Mouse (Mus musculus): Measurements from ENCODE around the gene Gm20479.

Gm20479 gene

DNA sequence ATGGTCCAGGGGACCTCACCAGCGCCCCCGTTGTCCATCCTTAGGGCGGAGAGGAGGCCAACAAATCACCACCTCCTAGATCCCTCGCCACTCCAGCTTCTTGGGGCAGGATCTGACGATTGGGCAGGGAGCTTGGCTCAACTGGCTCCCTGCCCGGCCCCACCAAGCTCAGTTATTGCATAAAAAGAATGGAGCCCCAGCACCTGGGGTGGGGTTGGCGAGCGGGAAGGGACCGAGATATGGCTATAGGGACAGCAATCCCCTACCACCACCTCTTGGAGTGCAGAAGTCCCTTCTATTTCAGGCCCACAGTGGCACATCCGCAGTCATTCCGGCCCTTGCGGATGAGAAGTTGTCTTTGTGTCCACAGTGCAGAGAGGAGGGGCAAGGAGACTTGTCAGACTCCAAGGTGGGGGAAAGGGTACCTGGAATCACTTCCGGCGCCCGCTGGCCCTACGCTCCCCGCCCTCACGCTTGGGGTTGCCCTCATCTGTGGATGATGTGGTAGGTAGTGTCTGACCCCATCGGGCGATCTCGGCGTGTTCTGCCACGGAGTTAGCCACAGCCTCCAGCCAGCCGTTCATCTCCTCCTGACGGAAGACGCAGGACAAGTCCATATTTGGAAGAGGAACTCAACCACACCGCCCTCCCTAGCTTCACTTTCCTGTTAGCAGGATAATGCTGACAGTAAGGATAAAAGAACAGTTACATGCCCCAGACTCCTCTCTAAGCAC lies at the start of gene Gm20479:
TSS of gene Gm20479 (minus strand) at position 559 of the 734 bp plus-strand sequence.
- peak in 1 of 2 experiments; percentile 29 for DNase-seq

DNA sequence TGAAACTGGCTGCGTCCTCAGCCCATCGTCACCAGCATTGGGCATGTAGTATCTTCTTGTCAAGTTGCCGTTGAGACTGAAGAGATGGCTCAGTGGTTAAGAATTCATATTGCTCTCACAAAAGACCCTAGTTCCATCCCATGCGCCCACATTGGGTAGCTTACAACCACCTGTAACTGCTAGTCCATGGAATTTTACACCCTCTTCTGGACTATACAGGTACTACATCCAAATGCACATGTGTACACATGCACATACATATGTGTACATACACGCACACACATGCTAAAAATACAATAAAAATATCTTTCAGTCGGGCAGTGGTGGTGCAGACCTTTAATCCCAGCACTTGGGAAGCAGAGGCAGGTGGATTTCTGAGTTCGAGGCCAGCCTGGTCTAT lies 49.3 kb upstream of the Gm20479 start:
- no peak for DNase-seq

DNA sequence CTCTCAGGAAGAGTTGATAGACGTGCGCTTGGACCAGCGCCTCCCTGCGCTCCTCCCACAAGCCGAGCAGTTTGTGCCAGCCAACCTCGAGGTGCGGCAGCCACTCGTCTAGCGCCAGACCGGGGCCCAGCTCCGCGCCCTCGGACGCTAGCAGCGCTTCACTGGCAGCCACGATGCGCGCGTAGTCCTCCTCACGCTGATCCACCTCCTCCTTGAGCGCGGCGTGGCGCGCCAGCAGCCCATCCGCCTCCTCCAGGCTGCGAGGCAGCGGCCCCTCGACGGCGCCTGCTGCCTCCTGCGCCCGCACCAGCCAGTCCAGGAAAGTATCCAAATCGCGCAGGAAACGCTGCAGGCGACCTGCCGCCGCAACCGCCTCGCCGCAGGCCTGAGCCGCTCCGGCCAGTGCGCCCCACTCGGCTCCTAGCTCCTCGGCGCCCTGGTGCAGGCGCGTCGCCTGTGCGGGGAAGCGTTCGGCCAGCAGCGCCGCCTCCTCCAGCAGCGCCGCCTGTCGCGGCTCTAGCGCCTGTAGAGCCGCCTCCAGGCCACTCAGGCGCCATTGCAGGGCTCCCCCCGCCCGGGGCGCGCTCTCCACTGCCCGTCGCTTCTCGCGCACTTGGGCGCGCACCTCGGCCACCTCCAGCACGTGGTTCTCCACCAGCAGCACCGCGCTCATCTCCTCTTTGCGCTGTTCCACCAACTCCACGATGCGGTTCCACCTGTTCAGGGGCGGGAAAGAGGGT lies 47.2 kb upstream of the Gm20479 start:
- DNase-seq: no peak

DNA sequence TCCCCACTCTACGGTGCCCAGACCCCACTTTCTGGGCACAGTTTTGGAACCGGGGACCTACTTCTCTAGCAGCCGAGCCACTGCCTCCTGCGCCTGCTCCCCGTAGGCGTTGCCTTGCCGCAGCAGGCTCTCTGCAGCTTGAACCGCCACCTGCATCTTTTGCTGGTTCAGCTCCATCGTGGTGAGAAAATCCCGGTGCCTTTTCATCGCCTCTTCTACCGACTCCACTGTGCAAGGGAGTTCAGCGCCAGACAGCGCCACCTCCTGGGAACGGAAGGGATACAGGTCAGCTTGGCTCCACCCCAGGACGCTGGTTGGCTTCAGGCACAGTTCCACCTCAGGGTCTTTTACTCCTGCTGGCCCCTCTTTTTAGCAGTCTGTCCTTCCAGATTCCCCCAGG lies 45.5 kb upstream of the Gm20479 start:
- peak; percentile 42 to 63 for DNase-seq

DNA sequence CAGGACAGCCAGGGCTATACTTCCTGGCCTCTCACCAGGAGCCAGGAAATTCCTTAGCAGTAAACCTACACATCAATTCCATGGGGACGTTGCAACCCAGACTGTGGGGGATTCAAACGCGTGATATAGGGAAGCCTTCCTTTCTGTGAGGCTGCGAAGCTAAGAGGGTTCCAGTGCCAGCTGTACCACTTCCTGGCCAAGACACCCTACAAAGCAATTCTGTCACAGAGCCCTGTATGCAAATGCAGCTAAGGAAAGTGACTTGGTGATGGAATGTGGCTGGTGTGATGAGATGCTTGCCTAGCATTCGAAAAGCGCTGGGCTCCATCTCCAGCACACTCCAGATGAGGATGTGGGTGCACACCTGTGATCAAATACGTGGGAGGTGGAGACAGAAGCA lies 43.3 kb upstream of the Gm20479 start:
- DNase-seq: no peak

DNA sequence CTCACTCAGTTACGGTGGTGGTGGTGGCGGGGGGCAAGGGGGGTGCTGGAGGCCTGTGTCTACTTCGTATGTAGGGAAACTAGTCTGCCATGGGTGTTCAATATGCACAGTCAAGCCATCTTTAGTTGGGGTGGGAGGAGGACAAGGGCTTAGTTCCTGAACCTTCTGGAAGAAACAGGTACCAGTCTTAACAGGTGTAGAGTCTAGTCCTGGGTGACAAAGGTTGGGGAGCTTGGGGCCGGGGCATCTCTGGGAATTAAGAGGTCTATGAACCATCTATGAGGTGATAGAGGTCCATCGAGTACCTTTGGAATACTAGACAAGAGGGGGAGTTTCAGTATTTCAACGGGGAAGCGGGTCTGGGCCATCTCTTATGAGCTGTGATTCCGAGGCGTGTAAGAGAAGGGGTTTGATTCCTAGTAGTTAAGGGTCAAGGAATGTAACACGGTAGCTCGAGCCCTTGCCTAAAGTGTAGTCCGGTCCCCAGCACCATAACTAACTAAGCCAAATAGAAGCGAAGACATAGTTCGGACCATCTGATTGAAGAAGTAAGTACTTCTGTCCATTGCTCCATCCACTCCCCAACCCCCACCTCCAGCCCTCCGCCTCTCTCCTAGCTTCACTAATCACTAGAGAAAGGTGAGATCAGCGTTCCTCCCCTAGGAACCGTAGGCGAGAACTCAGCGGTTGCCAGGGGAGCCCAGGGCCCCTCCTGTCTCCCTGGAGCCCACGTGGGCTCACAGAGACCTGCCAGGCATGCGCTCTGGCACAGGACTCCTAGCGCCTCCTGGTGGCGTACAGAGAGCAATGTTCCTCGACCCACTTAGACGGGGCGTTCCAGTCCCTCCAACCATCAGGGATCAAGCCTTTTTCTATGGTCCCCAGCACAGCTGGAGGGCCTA lies 40.1 kb upstream of the Gm20479 start:
- DNase-seq: peak; percentile 22 to 38

DNA sequence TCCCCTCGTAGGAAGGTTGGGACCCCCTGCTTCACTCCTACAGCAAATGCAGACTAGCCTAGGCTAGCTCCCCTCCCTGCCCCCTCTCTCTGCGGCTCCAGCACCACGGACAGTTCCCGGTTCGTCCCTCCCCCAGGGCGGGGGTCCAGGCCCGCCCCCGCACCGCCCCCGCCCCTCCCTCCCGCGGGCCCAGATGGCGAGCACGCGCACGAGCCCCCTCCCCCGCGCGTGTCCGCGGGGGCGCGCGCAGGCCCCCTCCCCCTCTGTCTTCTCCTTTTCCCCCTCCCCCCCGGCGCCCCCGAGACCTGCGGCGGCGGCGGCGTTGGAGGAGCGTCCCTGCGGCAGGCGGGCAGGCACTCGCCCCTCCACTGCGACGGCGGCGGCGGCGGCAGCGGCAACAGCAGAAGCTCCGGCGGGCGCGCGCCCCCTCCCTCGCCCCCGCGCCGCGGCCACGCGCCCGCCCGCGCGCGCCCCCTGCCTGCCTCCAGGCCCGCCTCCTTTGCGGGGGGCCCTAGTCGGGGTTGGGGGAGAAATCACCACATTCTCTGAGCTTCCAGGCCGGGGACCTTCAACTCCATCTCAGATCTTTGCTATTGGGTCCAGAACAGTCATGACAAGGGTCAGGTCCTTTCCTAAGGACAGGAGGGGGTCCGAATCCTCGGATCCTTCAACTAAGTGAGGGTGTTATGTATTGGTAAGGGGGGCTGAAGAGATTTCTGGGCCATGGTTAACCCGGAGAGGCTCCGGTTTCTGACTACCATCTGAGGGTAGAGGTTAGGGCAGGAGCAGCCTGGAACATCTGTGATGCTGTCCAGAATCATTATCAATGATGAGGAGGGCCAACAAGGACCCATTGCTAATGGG lies 39.2 kb upstream of the Gm20479 start:
- no peak for DNase-seq

DNA sequence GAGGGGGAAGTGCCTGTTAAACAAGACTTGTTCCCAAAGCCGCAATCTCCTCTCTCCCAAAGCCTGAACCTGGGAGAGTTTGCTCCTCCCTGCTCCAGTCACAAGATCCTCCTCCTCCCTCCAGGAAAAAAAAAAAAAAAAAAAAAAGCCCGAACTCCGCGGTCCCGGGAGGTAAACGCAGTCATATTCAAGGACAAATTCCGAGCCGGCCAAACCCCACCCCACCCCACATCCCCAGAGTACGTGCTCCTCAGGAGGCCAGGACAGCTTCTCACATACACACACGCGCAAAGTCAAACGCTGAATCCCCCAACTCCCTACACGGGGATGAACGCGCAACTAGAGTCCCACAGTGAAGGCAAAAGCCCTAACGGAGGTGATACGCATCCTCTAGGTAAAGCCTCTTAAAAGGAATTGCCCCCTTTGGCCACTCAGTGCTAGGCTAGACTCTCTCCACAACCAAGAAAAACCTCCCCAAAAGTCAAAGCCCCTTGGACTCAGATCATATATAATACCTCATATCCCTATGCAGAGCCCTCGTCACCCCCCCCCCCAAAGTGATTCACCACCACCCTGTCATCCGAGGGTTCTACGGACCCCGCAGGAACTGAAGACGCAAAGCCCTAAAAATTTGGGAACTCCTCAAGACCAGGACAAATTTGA lies 38.4 kb upstream of the Gm20479 start:
- no peak for DNase-seq

DNA sequence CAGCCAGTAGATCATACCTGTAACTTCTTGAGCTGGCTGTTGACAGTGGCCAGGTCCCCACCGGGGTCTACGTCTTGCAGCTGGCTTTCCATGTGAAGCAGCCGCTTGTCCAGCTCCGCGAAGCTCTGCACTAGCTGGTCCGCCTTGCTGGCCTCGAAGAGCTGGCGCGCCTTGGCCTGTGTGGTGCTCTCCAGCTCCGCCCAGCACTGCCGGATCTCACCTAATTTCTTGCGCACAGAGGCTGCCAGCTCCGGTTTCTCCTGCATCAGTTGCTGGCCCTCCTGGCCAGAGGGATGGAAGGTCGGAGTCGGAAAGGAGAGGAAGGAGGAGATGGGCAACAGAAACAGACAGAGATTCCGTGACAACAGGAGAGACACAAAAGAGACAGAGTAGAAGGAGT lies 34.2 kb upstream of the Gm20479 start:
- no peak for DNase-seq

DNA sequence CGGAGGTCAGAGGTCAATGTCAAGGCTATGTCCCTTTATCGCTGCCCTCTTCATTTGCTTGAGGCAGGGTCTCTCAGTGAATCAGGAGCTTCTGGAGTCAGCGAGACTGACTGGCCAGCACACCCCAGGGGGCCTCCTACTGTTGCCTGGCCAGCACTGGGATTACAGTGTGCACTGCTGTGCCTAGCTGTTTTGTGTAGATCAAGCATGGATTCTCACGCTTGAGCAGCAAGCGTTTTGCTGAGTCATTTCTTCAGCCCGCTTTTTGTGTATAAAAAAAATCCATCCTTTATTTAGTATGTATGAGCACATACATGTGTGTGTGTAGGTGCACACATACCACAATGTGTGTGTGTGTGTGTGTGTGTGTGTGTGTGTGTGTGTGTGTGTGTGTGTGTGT lies 32.0 kb upstream of the Gm20479 start:
- DNase-seq: no peak

DNA sequence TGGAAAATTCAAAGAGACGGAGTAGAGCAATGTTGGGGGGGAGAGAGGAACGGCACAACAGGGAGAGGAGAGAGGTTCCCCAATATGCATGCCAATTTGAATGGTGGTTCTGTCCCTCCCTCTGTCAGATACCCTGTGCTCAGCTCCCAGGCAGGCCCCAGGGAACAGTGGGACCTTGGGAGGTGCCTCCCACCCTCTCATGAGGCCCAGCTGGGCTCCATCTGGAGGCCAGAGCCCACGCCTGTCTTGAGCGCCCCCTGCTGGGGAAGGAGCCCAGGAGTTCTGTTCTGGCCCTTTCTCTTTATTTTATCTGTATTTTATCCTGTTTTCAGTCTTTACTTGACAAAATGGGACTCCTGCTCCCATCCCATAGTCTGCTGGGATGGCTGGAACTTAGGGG lies 27.5 kb upstream of the Gm20479 start:
- peak; percentile 31 to 65 for DNase-seq

DNA sequence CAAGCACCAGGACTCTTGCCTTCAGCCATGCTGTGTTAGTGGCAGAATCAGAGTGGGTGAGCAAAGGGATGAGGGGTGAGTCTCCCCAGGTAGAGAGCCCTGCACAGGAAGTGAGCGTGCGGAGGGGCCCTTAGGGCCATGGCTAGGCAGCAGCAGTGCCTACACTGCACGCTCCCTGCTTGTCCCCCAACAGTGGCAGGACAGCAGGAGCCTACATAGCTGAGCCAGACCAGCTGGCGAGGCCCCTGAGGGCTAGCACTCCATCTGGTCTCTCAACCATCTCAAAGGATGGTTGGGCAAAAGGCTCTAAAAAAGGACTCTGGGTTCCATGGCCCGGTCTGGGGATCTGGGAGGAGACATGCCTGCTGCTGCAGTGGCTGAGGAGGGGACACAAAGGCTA lies 26.9 kb upstream of the Gm20479 start:
- no peak for DNase-seq

DNA sequence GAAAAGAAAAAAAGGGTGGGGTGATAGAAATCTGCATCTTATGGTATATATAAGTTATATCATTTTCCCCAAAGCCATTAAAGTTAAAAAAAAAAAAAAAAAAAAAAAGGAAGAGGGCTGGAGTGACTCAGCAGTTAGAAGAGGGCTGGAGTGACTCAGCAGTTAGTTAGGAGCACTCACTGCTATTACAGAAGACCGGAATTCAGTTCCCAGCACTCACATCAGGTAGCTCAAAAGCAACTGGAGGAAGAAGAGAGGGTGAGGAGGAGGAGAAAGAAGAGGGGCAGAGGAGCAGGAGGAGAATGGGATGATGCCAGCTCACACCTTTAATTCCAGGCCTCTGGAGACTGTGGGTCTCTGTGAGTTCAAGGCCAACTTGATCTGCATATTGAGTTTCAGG lies 26.0 kb upstream of the Gm20479 start:
- no peak for DNase-seq

DNA sequence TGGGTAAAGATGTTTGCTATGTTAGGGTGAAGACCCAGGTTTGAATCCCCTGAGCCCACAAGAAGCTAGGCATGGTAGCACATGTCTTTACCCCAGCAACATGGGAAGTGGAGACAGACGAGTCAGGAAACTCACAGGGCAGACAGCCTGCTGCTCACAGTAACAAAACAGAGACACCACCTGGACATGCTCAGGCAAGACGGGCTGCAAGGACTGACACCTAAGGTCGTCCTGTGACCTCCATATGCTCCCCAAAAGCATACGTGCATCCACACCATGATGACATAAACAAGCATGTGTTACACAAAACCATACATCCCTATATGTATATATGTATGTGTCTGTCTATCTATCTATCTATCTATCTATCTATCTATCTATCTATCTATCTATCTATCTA lies 24.3 kb upstream of the Gm20479 start:
- no peak for DNase-seq

DNA sequence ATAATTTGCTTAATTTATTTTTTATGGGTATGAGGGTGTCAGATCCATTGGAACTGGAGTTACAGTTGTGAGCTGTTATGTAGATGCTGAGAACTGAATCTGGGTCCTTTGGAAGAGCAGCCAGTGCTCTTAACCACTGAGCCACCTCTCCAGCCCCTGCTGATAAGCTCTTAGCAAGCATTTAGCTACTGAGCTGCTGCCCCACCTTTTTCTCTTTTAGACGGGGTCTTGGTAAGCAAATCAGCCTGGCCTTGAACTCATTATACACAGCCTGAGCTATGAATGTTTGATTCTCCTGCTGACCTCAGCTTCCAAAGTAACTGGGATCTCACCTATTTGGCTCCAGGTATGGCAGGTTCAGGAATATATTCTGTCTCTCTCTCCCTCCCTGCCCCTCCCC lies 23.8 kb upstream of the Gm20479 start:
- DNase-seq: no peak

DNA sequence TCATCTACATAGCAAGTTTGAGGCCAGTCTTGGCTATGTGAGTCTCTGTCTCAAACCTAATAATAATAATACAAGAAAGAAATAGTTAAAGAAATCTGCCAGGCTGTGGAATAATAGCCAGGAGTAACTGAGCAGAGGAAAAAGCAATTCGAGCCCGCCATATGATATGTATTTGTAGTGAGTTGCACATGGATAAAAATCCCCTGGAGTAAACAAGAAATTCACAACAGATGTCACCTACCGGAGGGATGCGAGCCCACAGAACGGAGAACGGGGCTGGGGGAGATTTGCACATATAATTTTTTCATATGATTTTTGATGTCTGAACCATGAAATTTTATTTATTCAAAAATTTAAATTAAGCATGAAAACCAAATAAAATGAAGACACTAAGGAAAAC lies 22.6 kb upstream of the Gm20479 start:
- no peak for DNase-seq

DNA sequence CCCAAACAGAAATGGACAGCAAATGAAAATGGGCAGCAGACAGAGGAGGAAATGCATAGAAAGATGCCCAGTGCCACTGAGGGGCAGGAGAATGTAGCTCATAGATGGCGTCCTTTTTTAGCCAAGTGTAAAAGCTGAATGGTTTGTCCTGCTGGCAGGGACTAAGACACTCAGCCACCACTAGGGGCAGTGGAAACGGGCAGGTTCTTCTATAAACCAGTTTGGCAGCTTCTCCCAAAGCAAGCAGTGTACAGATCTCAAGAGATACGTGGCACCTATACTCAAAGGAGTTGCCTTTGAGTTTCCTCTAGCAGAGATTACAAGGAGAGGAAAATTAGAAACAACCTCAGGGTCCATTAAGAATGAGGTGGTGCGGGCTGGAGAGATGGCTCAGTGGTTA lies 21.2 kb upstream of the Gm20479 start:
- DNase-seq: peak; percentile 34 to 54

DNA sequence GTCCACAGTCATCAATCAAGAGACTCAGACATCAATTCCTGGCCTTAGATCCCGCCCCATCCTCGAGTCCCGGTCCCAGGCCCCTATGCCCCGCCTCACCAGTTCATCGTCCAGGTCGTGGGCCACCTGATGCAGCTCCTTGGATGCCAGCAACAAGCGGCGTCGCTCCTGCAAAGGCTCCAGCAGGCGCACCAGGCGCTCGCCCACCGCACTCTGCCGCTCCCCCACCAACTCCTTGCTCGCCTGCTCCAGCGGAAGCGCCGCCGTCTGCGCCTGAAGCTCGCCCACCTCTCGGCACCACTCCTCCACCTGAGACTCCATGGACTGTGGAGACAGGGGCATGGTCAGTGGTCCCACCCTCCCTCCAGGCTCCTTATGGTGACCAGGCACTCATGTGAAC lies 18.1 kb upstream of the Gm20479 start:
- DNase-seq: no peak

DNA sequence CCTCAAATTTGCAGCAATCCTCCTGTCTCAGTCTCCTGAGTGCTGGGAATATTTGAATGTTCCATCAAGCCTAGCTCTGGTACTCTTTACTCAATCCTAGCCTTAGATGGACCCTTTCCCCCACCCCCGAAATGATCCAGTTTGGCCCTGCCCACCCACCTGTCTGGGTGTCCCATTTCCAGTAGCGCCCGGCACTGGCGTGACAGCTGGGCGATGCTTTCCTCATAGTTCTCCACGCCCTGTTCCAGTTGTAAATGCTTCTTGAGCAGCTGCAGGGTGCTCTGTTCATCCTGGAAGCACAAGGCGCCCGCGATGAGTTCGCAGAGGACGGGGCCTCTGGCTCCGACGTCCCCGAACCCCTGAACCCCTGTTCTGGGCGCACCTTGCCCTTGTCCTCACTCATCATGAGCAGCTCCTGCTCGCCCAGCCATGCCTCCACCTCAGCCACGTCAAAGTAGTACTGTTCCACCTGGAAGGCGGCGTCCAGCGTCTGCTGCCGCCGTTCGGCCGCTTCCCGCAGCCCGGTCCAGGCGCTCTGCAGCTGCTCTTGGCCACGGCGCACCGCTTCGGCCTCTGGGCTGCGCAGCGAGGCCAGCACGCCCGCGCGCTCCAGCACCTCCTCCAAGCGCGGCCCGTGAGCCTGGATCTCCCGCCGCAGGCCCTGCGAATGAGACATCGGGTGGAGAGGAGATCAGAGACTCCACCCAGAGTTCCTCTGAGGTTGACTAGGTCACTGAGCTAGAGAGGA lies 14.7 kb upstream of the Gm20479 start:
- no peak for DNase-seq

DNA sequence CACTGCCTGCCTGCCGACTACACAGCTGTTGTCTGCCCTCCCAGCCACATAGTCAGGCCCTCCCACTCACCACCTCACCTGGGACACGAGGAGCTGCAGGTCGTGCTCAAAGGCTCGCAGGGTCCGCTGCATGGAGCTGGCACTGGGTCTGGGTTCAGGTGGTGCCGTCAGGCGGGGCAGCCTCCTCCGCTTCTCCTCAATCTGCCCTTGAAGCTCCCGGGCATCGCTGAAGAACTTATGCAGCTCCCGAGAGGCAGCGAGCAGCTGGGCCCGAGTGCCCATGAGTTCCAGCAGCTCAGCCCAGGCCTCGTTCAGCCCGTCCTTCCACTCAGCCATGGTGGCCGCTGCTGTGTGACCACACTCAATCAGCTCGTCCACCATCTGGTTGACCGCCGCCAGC lies 11.9 kb upstream of the Gm20479 start:
- DNase-seq: no peak

DNA sequence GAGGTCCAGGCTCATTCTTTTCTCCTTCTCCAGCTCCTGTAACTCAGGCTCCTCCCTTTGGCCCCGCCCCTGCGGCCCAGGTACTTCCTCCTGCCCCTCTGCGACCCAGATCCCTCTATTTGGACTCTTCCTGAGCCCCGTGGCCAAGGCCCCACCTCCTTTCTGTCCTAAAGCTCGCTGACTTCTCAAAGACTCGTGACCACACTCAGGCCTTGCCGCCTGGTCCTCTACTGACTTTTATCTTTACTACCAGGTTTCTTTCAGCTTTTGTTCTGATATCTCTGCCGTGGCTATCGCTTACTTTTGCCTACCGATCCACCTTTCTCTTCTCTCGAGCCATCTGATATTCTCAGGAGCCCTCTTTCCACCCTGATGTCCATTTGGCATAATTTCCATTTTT lies 10.8 kb upstream of the Gm20479 start:
- peak in 1 of 2 experiments; percentile 29 for DNase-seq

All from lung, adult 18-20 months (tissue).